Mouse (Mus musculus) heart, postnatal 0 days (tissue): ENCODE results near the gene Ptpn22. TPM values are rescaled to one million over a fixed set of nuclear protein-coding genes. Genes with fewer than 3 reads are reported as not detected.

Experiments
- ATAC-seq: fragments of 200-750 bp; cut with Nextera tagmentation; 2 replicates; pipeline ENCODE4 v1.8.0; 2017; ENCODE audit warnings: low read depth, moderate number of reproducible peaks, moderate library complexity; ENCODE audit not compliant: insufficient read depth
- DNase-seq: peaks from one replicate; pipeline ENCODE4 v3.0.0-alpha.2; 2016; ENCODE audit warnings: low spot score
- H3K27ac ChIP-seq: fragments of 300-500 bp; sonication (generic); 2 replicates; pipeline ENCODE4 v1.5.1; 2014; ENCODE audit warnings: low read depth, mild to moderate bottlenecking
- H3K27me3 ChIP-seq: fragments of 300-500 bp; sonication (generic); 2 replicates; pipeline ENCODE4 v1.6.1; 2014; ENCODE audit warnings: low read length, mixed read lengths; ENCODE audit not compliant: control insufficient read depth, insufficient read depth
- H3K36me3 ChIP-seq: fragments of 300-500 bp; sonication (generic); replicated peaks from 2 replicates; pipeline ENCODE4 v1.6.1; 2014; ENCODE audit warnings: low read length, mixed read lengths; ENCODE audit not compliant: control insufficient read depth, insufficient read depth
- H3K4me1 ChIP-seq: fragments of 300-500 bp; sonication (generic); 2 replicates; pipeline ENCODE4 v1.6.1; 2014; ENCODE audit warnings: antibody characterized with exemption; ENCODE audit not compliant: control insufficient read depth, insufficient read depth
- H3K4me2 ChIP-seq: fragments of 300-500 bp; sonication (generic); 2 replicates; pipeline ENCODE4 v1.6.1; 2014; ENCODE audit warnings: low read depth, mild to moderate bottlenecking, low read length, moderate library complexity
- H3K4me3 ChIP-seq: fragments of 300-500 bp; sonication (generic); 2 replicates; pipeline ENCODE4 v1.5.1; 2014; ENCODE audit warnings: low read depth, low read length
- H3K9ac ChIP-seq: fragments of 300-500 bp; sonication (generic); replicated peaks from 2 replicates; pipeline ENCODE4 v1.6.1; 2014; ENCODE audit warnings: low read depth, low read length, mixed read lengths
- H3K9me3 ChIP-seq: fragments of 300-500 bp; sonication (generic); replicated peaks from 2 replicates; pipeline ENCODE4 v1.6.1; 2016; ENCODE audit warnings: low read length; ENCODE audit not compliant: control insufficient read depth
- CTCF ChIP-seq: IDR thresholded peaks from 2 replicates; pipeline ENCODE4 v1.5.1; 2016; ENCODE audit warnings: antibody characterized with exemption, control low read depth, low read depth
- EP300 ChIP-seq: IDR thresholded peaks from 2 replicates; pipeline ENCODE4 v1.6.1; 2016; ENCODE audit warnings: antibody characterized with exemption, low read depth
- WGBS: fragments of 180-500 bp; shearing (Covaris S2); extraction: QIAGEN DNeasy Blood & Tissue Kit; methylation state at CpG from one replicate; pipeline ENCODE4 v1.1.7; 2014; 5-methylcytosine and 5-hydroxymethylcytosine counted together
- polyA plus RNA-seq: library from polyadenylated mRNA; unstranded; fragments of >200 nt; fragmentation: Nextera tagmentation; extraction: Ambion mirVana; gene quantifications from 2 replicates; pipeline ENCODE4 v1.2.1, GENCODE M21; 2015
- total RNA-seq: library from RNA; depleted of rRNA; stranded (reverse); fragments of >200 nt; gene quantifications from 2 replicates; pipeline ENCODE4 v1.2.3, GENCODE M21; 2014; ENCODE audit warnings: low replicate concordance

The Ptpn22 gene
- total and polyA plus RNA-seq, 2 experiments from 2014 or later, result 0.11 to 0.77 TPM

DNA sequence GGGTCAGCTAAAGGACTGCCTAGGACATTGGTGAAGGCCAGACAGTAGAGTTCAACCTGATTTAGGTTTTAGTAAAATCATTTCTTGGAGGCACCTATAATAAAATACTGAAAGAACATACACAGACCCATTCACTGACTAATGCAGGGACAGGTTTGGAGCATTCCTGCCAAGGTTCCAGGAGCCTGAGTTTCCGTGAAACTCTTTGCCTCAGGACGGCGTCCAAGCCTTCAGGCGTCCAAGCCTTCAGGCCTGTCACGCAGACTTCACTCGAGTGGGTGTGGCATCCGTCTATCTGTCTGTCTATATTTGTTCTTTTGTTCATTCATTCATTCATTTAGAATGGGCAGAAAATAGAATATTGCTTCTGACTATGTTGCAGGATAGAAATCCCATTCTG, 28.4 kb upstream of the Ptpn22 start:
- Histone ChIP-seq H3K9ac (no peak overlapping the region), H3K9me3 (no peaks in the 10 kb centered on the region), H3K27me3 (no peaks in the 10 kb centered on the region), H3K4me3 (no peak overlapping the region), H3K36me3 (no peaks in the 10 kb centered on the region), H3K27ac (no peak overlapping the region), H3K4me1 (peaks cover 5% of the 10 kb centered on the region), H3K4me2 (no peak overlapping the region)
- 32% methylated on average over 7 of the region's 7 CpGs for WGBS
- no peak for ATAC-seq
- DNase-seq, result no peak
- TF ChIP-seq EP300 (no peak), CTCF (no peak)

DNA sequence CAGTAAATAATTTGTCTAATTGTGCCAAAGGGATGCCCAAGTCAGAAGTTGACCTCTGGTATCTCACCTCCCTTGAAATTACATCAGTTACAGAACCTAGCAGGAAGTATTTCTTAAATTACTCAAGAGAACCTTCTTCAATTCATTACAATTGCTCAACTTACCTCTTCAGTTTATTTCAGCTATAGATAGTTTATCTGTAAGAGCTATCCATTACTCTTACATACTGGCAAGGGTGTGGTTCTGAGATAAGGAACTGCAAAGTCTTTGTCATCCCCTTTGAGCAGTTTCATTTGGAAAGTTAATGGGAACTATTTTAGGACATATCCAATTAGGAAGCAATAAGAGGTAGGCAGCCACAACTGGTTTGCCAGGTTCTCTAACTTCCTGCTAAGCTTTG, 27.2 kb upstream of the Ptpn22 start, which contains the start of gene Bcl2l15:
TSS of gene Bcl2l15 (plus strand) at position 176 of the 400 bp plus-strand sequence.
- Histone ChIP-seq H3K9ac (no peak within 1 kb of the TSS), H3K36me3 (no peaks in the 10 kb centered on the region), H3K27ac (no peak within 1 kb of the TSS), H3K4me1 (peaks cover 5% of the 10 kb centered on the region), H3K27me3 (no peaks in the 10 kb centered on the region), H3K9me3 (no peaks in the 10 kb centered on the region), H3K4me3 (no peak within 1 kb of the TSS), H3K4me2 (no peak within 1 kb of the TSS)
- DNase-seq (no peak), ATAC-seq (no peak)
- TF ChIP-seq CTCF (no peak), EP300 (no peak)

DNA sequence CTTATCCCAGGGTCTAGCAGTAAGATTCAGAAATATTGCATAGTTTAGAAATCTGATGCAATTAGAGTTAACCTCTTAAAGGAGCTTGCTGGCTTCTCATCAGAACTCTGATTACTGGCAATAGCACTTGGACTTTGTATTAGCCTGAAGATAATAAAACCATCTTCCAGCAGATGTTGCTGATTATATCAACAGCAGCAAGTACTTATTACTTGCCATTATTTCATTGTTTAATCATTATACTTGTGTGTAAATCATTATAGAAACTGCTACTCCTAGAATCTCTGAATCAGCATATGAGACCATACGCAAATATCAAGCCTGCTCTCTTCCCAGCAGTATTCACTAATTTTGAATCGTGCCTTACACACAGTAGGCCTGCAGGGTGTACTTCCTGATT, 25.6 kb upstream of the Ptpn22 start:
- no peaks in the 10 kb centered on the region for H3K9me3 ChIP-seq
- no peak overlapping the region for H3K4me3 ChIP-seq
- no peak overlapping the region for H3K27ac ChIP-seq
- 87% methylated on average over 2 of the region's 2 CpGs for WGBS
- DNase-seq (no peak), ATAC-seq (no peak)
- no peak overlapping the region for H3K9ac ChIP-seq
- no peak overlapping the region for H3K4me2 ChIP-seq
- H3K27me3 ChIP-seq, result no peaks in the 10 kb centered on the region
- H3K36me3 ChIP-seq, result no peaks in the 10 kb centered on the region
- no peak for TF ChIP-seq CTCF
- no peak for TF ChIP-seq EP300
- H3K4me1 ChIP-seq, result peaks cover 5% of the 10 kb centered on the region

DNA sequence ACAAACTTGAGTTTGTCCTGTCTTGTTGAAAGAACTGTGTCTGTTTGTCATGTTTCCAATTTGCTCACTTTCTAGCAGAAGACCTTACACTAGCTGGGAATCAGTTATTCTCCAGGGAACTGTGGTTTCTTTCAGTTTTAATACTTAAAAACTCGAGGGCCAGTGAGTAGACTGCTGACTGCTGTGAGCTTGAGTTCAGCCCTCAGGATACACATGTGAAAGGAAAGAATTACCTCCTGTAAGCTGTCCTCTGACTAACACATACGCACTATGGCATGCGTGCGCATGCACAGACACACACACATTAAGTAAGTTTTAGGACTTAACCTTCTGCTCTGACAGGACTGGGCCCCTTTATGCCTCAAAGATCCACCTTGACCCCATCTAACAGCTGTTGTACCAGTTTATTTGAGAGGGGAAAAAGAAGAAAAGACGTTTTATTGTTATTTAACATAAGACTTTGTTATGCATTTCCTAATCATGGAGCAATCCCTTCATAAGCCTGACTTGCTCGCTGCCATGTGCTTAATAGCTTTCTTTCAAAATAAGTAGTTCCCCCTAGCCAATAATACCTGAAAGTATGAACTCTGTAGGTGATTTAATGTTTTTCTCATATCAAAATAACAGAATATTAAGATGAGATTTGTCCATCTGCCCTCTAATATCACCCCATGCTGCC, 24.2 kb upstream of the Ptpn22 start:
- 77% methylated on average over 6 of the region's 6 CpGs for WGBS
- ATAC-seq (no peak), DNase-seq (no peak)
- H3K27me3 ChIP-seq, result no peaks in the 10 kb centered on the region
- H3K27ac ChIP-seq, result no peak overlapping the region
- peaks cover 5% of the 10 kb centered on the region for H3K4me1 ChIP-seq
- H3K9ac ChIP-seq, result no peak overlapping the region
- no peaks in the 10 kb centered on the region for H3K36me3 ChIP-seq
- no peak overlapping the region for H3K4me3 ChIP-seq
- TF ChIP-seq CTCF, result no peak
- TF ChIP-seq EP300, result no peak
- no peak overlapping the region for H3K4me2 ChIP-seq
- no peaks in the 10 kb centered on the region for H3K9me3 ChIP-seq

DNA sequence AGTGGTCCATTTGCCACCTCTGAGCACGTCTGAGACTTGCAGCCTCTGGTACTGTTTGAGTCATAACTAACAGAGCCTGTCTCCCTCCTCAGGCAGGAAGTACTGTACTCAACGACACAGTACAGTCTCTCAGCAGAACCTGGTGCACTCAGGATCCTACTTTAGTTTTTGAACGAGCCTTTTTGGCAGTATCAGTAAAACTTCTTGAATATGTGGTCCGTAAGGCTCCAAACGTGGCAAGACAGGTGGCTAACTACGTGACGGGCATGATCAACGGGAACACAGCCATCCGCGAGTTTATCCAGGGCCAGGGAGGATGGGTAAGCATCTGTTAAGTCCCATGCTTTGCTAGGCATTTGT, 23.7 kb upstream of the Ptpn22 start:
- 74% methylated on average over 10 of the region's 10 CpGs for WGBS

DNA sequence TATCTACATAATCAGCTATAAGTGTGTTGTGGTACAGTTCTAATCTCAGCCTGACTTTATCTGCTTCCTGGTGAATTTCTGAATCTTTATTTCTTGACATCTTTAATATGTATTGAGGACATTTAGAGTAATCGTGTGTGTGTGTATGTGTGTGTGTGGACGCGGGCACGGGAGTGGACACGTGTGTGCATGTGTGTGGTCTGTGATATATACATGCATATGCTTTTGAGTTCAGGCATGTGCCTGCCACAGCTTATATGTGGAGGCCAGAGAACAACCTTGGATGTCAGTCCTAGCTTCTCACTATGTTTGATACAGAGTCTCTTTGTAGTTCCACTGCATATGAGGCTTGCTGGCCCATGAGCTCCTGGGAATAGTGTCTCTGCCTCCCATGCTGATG, 23.1 kb upstream of the Ptpn22 start:
- H3K9ac ChIP-seq, result no peak overlapping the region
- no peak overlapping the region for H3K4me3 ChIP-seq
- no peaks in the 10 kb centered on the region for H3K36me3 ChIP-seq
- no peak overlapping the region for H3K27ac ChIP-seq
- H3K27me3 ChIP-seq, result no peaks in the 10 kb centered on the region
- H3K4me2 ChIP-seq, result no peak overlapping the region
- TF ChIP-seq EP300 (no peak), CTCF (no peak)
- peaks cover 5% of the 10 kb centered on the region for H3K4me1 ChIP-seq
- DNase-seq, result no peak
- WGBS, result 95% methylated on average over 5 of the region's 5 CpGs
- no peaks in the 10 kb centered on the region for H3K9me3 ChIP-seq
- no peak for ATAC-seq

More for the DNA sequence above, 23.7 kb upstream of the Ptpn22 start:
- Histone ChIP-seq H3K4me3 (no peak overlapping the region), H3K27me3 (no peaks in the 10 kb centered on the region), H3K9ac (no peak overlapping the region), H3K4me1 (peaks cover 5% of the 10 kb centered on the region), H3K9me3 (no peaks in the 10 kb centered on the region), H3K27ac (no peak overlapping the region), H3K36me3 (no peaks in the 10 kb centered on the region), H3K4me2 (no peak overlapping the region)
- no peak for DNase-seq
- no peak for TF ChIP-seq CTCF
- TF ChIP-seq EP300, result no peak
- no peak for ATAC-seq
